Mouse (Mus musculus): ENCODE measurements around the gene Hacd4. TPM values are rescaled to one million over a fixed set of nuclear protein-coding genes. Genes with fewer than 3 reads are reported as not detected.
A peak's percentile ranks its signal among the peaks of the same experiment; 100 is the strongest.

Hacd4 gene
- total RNA-seq, 2 experiments from 2014 or later, result 4.8 to 5.4 TPM

DNA sequence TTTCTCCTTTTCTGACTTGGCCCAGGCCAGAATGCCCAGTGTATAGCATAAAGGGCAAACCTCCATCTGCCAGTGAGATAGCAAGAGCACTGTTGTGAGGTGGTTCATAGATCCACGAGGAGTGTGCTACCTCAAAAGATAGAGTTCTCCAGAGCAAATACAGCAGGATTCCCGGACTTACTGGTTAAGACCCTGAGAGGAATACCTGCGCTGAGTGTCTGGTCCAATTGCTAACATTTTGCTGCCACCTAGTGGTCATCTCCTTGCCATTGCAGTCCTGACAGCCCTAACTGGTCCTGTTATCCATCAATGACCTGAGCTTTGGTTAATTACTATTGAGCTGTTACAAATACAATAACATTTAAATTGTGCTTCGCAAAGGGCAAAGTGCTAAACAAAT, 87.8 kb downstream of the Hacd4 start:
- DNase-seq, result peak; percentile 67

Other genes starting within 250 kb of the Hacd4 start
- gene Ifnb1, start 83.8 kb upstream of the Hacd4 start, total RNA-seq (2021), result not detected
- gene Ifna15, start 119.3 kb upstream of the Hacd4 start, total RNA-seq (2021), result not detected
- not detected for gene Ifna14, start 132.9 kb upstream of the Hacd4 start, total RNA-seq (2021)
- gene Ifna9, start 153.5 kb upstream of the Hacd4 start, total RNA-seq (2021), result not detected
- not detected for gene Ifna12, start 164.4 kb upstream of the Hacd4 start, total RNA-seq (2021)
- gene C87499, start 195.5 kb upstream of the Hacd4 start, total RNA-seq (2021), result not detected
- not detected for gene Ifna13, start 205.5 kb upstream of the Hacd4 start, total RNA-seq (2021)
- not detected for gene Ifna16, start 238.0 kb upstream of the Hacd4 start, total RNA-seq (2021)
- gene Ifna2, start 245.0 kb upstream of the Hacd4 start, total RNA-seq (2021), result not detected